Mouse (Mus musculus) mouse trophoblast stem cell (cell line): ENCODE results near the gene Mrtfb.

Source experiments
- in situ Hi-C, 2 experiments: fragments of 300-500 bp; cut with MseI, MboI; formaldehyde crosslinking; loops; 2 replicates in 1 of 2; 3 replicates in 1 of 2; pipeline ENCODE4 v1.15.1; 2025

The Mrtfb gene

DNA sequence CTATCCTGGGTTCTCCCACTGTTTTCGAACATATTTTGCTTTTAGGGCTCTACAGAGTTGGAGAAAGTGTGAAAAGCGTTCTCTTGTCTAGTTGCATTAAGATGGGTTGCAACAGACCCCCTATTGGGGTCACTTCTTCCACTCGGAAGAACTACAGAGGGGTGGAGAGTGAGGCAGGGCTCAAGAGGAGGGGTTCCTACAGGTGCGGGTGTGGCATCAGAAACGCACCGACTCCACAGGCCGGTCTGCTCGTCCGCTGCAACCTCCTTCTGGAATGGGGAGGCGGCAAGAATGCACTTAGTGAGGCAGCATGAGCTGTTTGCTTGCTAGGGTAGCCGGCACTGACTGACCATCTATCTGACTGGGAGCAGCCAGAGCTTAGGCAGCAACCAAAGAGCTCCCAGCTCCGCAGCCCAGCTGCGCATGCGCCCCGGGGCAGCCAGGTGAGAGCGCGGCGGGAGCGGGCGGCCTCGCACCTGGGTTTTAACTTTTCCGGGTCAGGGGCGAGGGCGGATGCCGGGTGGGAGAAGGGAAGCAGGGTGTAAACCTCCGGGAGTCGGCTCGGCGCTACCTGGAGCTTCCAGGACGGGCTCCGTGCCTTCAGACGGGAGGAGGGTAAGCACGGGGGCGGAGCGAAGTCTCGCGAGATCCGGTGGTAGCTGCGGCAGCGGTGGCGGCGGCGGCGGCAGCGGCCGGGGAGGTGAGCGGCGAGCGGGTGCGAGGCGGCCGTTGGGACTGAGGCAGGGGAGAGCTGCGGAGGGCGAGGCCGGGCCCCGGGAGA is at the start of gene Mrtfb:
TSS of gene Mrtfb (plus strand) at position 627 of the 781 bp plus-strand sequence.
- in situ Hi-C loops: no loop called here

GRCm38 (mm10) chr16:13207649-13208048 is 48.6 kb upstream of the Mrtfb start:
- in situ Hi-C loops: no loop called here

- in situ Hi-C loops: no loop called here
Measured at GRCm38 (mm10) chr16:13208087-13208486, 48.2 kb upstream of the Mrtfb start.

DNA sequence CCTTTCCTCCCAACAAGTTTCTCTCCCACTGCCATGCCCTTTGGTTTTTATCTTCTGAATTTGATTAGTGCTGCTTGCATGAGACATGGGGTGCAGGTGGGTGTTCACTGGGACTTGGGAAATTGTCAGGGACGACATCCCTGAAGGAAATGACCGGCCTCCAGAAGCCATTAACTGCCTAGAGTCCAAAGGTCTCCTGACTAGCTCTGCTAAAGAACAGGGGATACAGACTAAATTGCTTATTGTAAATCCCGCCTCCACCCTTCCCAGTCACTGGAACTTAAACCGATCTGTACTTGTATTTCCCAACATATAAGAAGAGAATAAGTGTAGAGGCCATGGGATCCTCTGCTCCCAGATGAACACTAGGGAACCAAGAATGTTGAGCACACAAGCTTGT is 43.5 kb upstream of the Mrtfb start:
- in situ Hi-C loops: no loop called here

DNA sequence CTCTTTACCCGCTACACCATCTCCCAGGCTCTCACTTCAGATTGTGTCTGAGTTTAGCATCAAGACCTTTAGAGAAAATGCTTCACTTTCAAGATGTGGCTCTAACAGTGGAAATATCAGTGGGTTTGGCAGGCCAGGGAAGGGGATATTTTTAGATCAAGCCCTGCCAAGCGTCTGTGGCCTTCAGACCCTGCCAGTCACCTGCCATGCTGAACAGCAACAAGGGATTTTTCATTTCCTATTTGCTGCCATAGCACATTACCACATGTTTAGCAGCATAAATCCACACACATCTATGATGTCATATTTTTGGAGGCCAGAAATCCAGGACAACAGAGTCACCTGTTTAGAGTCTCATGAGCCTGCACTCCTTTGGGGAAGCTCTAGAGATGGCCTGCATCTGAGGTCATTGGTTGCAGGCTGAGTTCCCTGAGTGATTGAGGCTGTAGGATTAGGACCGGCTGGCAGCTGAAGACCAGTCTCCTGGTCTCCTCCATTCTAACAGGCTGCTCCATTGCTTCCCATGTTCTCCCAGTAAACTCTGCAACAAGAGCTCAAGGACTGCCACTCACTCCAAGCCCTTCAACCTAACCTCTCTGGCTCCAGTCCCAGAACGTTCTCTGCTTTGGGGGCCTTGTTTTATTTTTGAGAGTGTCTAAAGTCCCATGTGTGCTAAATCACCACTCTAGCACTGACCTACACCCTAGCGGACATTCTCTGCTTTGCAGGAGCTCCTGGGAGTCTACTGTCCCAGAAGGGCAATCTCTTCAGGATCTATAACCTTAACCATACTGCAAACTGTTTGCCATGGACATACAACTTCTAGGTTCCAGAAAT is 39.9 kb upstream of the Mrtfb start:
- in situ Hi-C loops: no loop called here

- in situ Hi-C loops: no loop called here
Measured at GRCm38 (mm10) chr16:13217951-13218350, 38.3 kb upstream of the Mrtfb start.

GRCm38 (mm10) chr16:13221475-13221874 is 34.8 kb upstream of the Mrtfb start:
- in situ Hi-C loops: no loop called here

- in situ Hi-C loops: no loop called here
Measured at GRCm38 (mm10) chr16:13232043-13232442, 24.2 kb upstream of the Mrtfb start.

DNA sequence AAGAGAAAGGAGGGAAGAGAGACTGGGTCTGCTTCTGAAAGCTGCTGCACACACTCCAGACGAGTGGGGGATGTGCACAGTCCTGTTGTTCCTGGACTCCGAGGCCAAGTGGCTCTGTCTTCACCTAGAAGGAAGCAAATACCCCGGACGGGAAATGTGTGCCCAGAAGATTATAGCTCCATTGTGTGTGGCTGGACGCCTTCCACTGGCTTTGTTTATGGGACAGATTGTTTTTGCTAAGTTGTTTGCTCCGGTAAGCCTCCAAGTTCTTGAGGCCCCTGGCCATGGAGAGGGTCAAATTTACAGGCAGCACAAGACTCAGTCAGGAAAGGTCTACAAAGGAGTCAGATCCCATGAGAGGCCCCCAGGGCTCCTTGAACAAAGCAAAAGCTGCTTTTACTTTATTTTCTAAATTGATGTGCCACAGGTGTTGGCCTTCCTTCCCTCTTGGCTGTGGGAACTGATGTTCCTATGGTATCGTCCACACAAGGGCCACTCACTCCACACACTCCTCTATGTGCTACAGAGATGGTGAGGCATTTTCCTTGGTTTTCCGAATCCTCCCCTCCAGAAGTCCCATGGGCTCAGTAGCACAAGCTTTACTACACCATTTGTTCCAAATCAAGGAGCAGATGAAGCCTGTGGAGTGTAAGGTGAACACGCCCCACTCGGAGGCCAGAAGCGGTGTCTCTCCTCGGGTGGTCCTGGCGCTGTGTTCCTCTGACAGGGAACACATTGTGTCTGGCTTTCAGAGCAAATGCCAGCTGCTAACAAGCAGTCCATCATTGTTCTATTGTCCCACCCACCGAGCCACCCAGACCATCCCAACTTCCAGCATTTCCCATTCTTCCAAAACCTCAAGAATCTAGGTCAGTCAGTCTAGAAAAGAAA is 23.1 kb upstream of the Mrtfb start:
- in situ Hi-C loops: no loop called here

DNA sequence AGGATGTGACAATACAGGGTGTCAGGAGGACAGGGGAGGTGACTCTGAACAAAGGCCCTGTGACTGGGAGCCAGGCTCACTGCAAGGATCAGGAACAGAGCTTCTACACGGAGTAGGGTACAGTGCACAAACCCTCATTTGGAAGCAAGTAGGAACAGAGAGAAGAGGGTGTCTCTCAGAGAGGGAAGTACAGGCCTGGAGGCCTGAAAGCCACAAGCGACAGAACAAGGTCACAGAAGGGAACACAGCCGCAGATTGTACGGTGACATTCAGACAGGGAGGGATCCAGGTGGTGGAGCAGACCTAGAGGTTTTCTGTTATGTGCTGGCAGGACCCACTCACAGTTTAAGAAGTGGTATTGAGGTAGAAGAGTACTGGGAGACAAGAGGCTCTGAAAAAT is 17.2 kb upstream of the Mrtfb start:
- in situ Hi-C loops: no loop called here

DNA sequence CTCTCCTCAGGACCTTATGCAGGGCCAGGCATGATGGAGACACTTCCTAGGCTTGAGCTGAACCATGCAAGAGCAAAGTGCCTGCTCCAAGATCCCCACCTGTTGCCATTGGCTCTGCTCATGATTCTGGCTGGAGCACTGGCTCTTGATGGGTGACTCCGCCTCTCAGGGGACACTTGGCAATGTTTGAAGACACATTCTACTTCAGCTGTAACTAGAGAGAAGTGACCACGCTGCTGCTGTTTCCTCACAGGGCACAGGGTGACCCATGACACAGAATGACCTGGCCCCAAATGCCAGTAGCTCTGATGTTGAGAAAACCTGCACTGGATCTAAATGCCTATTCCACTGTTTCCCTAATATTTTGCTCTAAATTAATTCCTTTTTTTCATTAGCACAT is 16.7 kb upstream of the Mrtfb start:
- in situ Hi-C loops: no loop called here

DNA sequence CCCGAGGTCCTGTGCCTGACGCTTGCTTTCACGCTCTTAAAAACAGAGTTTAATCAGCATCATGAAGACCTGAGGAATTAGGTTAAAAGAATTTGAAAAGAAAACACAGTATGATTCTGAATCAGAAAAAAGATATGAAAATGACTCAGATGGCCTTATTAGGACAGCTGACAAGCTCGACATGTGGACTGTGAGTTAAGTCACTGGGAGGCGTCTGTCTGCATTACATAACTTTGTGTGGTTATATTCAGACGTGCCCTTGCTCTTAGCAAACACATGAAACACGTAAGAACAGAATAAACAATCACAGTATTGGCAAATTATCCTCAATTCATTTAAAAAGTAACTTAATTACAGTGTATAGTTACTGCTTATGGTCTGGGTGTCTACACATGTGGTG is 16.0 kb upstream of the Mrtfb start:
- in situ Hi-C loops: no loop called here

- in situ Hi-C loops: no loop called here
Measured at GRCm38 (mm10) chr16:13245658-13246057, 10.6 kb upstream of the Mrtfb start.

DNA sequence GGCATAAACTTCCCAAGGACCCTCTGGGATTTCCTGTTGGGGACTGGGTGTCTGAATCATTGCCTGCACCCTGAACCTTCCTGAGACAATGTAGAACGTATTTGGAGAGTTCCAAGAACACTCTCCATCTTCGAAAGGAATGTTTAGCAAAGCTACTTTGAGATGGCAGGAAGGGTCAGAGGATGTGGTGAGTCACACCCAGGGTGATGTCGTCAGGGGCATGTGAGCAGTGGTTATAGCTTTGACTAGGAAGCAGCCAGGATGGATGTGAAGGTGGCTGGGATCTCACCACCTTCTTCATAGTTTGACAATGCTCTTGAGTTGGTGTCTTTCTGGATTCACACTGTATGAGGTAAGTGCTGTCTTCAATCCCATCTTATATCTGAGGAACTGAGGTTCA is 9.4 kb upstream of the Mrtfb start:
- in situ Hi-C loops: no loop called here

DNA sequence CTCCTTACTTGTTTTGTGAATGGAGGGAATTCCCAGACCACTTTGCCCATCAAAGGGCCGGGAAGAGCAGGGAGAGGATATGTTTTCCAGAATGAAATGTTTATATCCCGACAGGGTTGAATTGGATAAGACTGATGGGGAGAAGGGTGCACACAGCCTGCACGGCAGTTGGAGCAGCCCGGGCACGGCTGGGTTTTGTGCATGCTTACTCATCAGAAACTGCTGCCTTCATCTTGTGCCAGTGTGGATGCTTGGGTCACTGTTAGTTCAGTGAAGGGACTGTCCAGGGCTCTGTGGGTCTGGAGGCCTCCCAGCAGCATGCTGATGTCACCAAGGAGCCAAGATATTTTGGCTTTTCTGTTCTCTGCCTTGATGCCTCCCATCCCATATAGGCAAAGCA is 6.2 kb upstream of the Mrtfb start:
- in situ Hi-C loops: no loop called here

- in situ Hi-C loops: no loop called here
Measured at GRCm38 (mm10) chr16:13256667-13257527, 616 bp downstream of the Mrtfb start.

DNA sequence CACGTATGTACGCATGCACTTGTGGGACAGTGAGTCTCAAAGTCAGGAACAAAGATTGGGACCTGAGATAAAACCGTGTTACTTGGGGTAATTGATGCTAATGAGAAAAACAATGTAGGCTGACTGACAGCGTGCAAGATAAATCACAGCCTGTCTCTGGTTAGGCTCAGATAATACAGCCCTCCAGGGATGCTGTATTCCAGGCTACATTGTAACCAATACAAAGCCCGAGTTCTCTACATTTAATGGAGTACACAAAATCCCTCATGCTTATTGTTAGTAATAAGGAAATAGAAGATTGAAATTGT is 1.2 kb downstream of the Mrtfb start:
- in situ Hi-C loops: no loop called here

DNA sequence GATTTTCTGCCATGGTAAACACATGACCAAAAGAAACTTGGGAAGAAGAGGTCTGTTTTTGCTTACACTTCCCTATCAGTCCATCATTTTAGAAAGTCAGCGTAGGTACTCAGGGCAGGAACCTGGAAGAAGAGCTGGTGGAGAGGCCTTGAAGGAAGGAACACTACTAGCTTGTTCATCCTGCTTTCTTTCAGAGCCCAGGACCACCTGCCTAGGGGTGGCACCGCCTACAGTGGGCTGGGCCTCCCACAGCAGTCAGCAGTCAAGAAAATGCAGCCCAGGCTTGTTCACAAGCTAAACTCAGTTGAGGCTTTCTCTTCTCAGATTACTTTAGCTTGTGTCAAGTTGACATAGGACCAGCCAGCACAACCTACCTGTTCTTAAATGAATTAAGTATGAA is 2.7 kb downstream of the Mrtfb start:
- in situ Hi-C loops: no loop called here

DNA sequence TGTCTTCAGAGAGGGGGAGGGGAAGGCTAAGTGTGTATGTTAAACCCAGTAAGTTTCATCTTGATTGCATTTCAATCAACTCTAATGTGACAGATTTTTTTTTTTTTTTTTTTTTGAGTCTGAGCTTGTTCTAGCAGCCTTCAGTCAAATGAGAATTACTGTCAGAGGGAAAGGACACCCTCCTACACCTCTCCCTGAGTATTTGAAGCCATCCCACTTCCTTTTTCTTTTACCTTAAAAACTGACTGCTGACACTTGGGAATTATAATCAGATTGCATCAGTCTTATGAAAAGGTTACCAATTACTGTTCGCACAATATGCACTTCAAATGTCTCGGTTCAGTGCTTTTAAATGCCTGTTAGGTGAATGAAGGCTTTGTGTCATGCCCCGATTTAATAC is 10.0 kb downstream of the Mrtfb start:
- in situ Hi-C loops: no loop called here

DNA sequence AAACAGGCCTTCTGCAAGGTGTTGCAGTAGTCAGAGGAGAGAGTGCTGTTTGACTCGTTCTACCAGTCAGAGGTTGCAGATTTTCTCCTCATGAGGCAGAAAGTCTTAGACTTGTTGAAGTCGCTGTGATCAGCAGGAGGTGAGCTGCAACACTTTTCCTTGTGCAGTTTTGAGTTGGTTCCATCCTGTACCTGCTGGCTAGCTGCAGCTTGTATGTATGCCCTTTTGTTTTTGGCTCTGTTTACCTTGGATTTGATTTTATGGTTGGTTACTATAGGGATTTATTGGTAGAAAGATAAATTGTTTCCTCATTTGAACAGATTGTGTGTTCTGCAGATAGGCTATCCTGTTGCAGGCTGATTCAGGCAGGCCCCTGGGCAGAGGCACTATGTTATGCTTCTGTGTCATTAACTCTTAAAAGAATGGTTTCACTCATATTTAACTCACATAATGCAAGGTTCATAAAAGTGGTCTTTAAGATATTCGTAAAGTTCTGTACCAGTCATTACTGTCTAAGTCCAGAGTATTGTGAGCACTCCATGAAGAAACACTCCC is 11.1 kb downstream of the Mrtfb start:
- in situ Hi-C loops: no loop called here

DNA sequence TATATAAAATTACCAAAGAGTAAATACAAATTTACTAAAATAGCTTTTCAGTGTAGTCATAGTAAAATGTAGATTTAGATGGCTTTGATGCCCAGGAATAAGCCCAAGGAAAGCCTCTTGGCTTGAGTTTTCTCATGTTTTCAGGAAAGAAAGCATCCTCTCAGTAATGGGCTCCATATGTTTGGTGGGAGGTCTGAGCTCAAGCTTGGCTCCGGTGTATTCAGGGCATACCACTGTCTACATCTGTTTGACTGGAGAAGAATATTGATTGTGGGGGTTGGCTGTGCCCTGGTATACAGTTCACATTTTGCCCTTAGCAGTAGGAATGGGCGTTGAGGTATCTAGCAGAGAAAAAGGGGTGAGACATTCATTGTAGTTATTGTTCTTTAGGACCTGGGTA is 13.1 kb downstream of the Mrtfb start:
- in situ Hi-C loops: no loop called here
